Mouse (Mus musculus) urinary bladder, postnatal 25 days (tissue): Measurements from ENCODE around the gene Dhx37.
"Not testable (repeated sequence)": the region's sequence is repeated elsewhere in the genome, so short reads cannot be mapped to it uniquely, and the experiment has no call there.

Source experiments
- DNase-seq: peaks from one replicate; pipeline ENCODE4 v3.0.0; 2022; ENCODE audit warnings: low spot score

Gene Dhx37

DNA sequence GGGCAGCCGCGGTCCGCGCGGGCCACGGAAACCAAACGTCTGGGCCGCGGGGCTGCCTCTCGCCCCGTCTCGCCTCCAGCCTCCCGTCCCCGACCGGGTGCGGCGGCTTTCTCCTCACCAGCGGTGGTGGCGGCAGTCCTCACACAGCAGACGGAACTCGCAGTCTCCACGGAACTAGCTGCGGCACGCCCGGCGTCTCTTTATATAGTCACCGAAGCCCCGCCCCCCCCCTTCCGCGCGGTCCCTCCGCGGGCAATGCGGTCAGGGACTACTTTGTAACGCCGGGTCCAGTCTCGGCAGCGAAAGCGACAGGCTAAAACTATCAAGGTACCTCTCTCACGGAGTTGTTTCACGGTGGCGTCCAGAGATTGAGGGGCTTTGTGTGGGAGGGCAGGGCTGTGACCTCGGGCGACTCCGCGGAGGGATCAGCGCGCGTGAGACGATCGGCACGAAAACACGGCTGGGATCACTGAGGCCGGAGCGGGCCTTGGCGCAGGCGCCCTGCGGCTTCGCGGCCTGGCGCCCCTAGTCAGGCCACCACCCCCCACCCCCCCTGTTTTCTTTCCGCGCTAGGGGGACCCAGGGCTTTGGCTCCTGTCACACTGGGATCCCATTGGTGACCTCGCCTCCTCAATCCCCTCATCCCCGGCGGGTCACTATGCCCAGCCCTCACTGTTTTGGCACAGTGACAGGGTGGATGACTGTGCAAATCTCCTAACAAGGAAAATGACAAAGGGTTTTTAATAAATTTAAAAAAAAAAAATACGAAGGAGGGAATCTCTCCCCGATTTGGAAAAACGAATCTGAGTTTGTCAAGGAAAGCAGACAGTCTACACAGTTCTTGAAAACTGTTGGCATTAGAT is 44.1 kb downstream of the Dhx37 start, which contains the start of gene Ubc:
Gene Ubc (minus strand): TSS at position 624 of the 863 bp plus-strand sequence.
- peak; percentile 85 for DNase-seq

DNA sequence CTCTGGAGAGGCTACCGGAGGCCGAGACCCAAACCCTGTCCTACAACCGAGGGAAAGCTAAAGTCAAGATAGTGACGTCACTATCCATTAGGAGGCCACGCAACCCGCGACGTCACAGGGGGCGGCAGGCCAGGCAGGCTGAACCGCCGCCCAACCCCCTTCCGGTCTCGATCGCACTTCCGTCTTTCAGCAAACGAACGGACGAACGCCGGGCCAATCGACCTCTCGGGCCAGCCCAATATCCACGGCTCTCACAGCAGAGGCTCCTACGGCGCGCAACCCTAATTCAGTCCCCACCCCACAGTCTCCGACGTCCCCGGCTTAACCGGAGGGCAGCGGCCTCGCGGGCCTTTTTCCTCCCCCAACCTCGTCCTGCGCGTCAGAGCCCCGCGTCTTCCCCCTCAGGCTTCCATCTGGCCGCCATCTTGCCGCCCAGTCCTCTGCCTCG is 44.8 kb downstream of the Dhx37 start, which contains the start of gene Gm10382:
Gene Gm10382 (plus strand): TSS at position 192 of the 448 bp plus-strand sequence.
- peak; percentile 83 for DNase-seq

DNA sequence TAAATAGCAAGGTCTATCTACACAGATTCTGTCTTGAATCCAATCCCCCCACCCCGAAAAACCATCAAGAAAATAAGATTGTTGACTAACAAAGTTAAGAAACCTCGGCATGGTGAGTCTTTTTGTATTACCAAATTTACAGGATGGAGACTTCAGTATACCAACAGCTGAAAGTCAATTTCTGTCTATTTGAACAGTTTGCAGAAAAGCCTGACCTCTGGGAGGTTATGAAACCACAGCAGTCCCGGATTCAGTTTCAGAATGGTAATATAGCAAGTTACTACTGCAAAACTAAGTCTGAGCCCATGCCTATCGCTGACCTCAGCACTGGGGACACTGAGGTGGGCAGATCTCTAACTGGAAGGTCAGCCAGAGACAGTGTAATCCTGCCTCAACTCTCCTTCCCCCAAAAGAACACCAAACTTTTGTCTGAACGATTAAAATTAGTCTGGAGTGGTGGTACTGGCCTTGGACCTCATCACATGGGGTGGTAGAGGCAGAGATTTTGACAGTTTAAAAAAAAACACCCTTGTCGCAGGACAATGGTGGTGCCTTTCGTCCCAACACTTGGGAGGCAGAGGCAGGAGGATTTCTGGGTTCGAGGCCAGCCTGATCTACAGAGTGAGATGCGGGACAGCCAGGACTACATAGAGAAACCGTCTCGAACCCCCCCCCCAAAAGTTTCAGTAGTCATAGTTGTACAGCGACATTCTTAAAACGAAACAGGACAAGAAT is 45.4 kb downstream of the Dhx37 start:
- DNase-seq: no peak

DNA sequence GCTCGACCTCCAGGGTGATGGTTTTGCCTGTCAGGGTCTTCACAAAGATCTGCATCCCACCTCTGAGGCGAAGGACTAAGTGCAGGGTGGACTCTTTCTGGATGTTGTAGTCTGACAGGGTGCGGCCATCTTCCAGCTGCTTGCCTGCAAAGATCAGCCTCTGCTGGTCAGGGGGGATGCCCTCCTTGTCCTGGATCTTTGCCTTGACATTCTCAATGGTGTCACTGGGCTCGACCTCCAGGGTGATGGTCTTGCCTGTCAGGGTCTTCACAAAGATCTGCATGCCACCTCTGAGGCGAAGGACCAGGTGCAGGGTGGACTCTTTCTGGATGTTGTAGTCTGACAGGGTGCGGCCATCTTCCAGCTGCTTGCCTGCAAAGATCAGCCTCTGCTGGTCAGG is 46.6 kb downstream of the Dhx37 start:
- DNase-seq: not testable (repeated sequence)

DNA sequence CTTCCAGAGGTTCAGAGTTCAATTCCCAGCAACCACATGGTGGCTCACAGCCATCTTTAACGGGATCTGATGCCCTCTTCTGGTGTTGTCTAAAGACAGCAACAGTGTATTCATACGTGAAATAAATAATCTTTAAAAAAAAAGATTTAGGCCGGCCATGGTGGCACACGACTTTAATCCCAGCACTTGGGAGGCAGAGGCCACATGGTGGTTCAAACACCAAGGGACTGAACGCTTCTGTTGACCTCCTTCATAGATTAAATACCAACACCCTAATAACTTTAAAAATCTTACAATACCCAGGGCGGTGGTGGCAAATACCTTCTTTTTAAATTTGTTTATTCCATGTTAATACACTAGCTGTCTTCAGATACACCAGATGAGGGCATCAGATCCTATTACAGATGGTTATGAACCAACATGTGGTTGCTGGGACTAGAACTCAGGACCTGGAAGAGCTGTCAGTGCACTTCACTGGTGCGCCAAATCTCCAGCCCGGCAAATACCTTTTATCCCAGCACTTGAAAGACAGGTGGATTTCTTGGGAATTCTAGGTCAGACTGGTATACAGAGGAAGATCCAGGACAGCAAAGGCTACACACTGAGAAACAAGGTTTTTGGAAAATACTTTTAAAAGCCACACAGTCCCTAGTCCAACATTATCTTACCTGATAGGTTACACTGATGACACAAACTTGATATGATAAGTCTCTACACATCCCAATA is 48.5 kb downstream of the Dhx37 start:
- no peak for DNase-seq

DNA sequence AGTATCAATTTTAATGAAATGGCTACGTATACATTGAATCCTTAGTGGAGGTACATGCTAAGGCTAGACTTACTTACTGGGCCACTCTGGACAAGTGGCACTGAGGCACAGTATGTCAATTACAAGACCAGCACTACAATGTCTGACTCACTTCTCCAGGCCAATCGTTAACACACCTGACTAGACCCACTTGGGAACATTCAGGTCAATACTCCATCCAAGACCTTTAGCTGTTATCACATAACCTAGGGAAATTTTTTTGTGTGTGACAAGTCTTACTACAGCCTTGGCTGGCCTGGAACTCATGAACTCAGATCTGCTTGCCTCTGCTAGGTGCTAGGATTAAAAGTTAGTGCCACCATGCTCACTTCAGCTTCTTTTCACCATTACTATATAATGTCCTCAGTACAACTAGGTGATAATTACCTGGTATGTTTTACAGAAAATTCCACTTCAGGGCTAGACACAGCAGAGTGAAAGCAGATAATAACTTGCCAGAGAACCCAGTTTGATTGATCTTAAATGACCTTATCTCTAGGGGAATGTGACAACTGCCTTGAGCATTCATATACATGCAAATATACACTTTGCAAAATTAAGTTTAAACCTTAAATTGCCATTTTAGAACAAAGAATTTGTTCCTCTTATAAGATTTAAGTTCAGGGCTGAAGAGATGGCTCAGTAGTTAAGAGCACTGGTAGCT is 49.3 kb downstream of the Dhx37 start:
- no peak for DNase-seq

DNA sequence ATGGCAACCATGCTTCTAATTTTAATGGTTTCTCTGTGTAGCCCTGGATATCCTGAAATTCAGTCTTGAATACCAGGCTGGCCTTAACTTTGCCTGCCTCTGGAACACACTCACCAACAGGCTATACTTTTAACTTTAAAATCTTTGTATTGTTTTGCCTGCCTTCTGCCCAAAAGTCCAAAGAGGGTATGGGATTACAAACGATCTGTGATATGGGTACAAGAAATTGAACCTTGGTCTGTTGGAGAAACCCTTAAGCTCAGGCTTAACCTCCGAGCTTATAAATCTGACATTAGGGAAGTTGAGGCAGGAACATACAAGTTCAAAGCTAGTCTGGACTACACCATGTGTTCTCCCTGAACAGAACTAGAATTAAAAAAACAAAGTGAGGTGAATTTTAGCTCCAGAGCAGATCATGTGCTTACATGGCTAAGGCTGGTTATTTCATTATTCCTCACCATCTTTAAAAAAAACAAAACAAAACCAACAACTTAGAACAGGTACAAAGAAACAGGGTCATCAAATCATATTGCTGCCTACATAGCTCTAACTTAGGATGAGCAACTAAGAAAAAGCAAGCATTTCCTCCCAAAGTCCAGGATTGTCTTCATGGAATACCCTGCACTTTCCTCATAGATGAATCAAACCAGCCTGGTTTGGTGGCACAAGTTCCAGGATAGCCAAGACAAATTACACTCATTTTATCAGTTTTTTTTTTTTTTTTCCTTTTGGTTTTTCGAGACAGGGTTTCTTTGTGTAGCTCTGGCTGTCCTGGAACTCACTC is 50.1 kb downstream of the Dhx37 start:
- no peak for DNase-seq

DNA sequence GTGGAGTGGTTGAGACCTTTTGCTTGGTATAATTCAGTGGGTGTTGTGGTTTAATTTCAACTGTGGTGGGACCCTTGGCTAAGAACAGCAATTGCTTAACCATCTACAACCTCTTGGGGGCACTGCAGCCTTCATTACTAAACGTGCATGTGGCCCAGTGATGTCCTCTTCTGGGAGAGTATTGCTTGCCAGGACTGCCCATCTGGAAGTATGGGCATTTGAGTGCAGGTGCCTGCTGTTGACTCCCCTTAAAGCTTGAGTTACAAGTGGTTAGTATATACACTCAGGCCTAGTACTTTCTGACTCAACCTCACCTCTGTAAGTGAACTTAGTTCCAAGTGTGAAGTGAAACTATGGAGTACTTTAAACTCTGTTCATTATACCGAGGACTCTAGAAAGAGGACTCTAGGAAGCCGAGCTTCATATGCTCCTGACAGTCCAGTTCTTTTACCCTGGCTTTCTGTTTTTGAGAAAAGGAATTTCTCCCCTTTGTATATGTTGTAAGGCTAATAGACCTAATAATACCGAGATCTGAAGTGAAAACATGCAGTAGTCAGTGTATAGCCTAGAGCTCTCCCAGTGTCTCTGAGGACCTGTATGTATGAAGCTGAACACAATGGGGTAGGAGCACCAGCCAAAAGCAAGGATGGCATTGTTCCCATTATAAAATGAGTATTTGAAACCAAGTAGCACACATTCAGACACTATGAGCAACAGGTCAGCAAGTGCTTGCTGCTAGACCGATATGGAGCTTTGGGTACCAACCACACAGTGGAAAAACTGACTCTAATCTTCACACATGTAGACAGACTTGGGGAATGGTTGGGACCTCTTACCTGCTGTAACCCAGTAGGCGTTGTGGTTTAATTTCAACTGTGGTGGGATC is 51.0 kb downstream of the Dhx37 start:
- peak; percentile 40 for DNase-seq

DNA sequence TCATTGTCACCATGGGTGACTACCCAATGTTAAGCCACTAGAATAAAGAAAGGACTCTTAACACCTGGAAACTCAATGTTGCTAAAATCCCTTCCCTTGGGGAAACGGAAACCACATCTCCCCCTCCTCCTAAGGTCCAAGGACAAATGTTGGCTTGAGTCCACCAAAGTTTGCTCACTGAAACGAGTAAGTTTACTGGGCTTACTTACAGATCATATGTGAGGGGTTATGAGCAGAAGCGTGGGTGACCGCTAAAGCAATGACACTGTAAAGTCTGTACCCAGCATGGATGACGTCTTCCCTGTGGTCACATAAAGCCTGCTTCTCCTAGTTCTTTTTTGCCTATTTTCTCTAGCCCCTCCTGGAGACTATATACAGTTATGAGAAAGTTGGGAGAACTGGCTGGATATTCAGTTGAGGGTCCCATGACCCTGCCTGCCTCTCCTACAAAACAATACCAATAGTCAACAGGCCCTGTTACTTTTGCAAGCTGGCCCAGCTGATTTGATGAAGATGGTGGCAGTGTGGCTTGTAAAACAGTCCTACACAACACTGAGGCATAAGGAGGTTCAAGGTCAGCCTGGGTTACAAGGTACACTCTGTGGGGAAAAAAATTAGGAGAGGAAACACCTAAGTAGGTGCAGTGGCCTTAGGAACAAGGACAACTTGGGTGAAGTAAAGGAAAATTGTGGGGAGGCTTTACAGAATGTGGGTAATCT is 51.8 kb downstream of the Dhx37 start:
- no peak for DNase-seq

DNA sequence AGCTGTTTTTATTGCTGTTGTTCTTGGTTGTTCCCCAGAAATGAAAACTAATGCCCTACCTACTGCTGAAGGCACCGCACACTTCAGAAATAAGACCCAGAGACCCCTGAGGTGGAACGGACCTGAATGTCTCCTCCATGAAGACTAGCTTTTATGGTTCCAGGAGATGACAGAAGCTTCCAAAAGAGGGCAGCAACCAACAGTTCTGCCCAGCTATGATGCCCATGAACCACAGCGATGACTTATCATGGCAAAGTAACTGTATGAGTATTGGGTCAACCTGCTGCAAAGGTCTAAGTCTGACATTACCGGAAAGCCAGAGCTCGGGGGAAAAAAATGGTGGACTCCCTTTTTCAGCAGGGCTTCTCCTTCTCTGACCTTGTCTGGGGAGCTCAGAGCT is 55.0 kb downstream of the Dhx37 start:
- DNase-seq: no peak

DNA sequence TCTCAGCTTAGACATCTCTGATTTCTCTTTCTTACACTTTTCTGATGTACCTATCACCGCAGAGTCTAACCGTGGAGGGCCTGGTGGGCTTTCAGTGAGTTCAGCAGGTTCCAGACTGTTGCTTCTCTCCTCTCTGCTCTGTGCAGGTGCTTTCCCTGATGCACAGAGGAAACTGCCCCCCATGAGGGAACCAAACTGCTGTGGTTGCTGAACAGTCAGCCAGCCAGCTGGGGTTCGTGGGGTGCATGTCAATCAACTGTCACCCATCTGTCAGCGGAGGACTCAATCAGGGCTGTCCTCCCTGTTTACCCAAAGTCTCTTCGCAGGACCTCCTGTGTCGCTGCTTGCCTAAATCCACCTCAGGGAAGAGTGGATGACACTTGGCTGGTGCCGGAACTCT is 56.7 kb downstream of the Dhx37 start:
- DNase-seq: no peak

DNA sequence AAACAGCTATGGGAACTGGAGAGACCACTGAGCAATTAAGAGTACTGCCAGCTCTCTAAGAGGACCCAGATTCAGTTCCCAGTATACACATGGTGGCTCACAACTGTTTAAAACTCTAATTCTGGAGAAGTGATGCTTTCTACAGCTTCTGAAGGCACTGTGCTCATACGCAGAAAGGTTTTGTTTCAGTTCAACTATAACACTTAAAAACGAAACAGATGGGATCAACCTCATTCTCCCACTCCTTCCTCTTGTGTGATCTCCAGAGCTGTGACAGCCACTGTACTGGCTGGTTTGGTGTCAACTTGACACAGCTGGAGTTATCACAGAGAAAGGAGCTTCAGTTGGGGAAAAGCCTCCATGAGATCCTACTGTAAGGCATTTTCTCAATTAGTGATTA is 58.0 kb downstream of the Dhx37 start:
- DNase-seq: no peak

DNA sequence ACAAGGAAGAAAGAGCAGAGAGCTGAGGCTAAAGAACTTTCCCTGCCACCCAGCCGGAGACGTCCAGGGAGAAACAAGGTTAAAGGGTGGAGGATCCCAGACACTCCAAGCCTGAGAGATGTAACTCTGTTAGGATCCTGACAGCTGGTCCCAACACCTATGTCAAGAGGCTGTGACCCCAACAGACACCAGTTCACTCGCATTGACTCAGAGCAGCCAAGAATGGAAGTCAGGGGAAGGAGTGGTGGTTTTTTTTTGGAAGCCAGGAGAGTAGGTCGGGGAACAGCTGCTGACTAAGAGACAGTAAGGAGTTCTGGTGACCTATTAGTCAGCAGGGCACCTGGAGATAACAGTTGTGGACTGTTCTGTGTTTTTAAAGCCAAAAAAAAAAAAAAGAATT is 61.9 kb downstream of the Dhx37 start:
- DNase-seq: no peak

DNA sequence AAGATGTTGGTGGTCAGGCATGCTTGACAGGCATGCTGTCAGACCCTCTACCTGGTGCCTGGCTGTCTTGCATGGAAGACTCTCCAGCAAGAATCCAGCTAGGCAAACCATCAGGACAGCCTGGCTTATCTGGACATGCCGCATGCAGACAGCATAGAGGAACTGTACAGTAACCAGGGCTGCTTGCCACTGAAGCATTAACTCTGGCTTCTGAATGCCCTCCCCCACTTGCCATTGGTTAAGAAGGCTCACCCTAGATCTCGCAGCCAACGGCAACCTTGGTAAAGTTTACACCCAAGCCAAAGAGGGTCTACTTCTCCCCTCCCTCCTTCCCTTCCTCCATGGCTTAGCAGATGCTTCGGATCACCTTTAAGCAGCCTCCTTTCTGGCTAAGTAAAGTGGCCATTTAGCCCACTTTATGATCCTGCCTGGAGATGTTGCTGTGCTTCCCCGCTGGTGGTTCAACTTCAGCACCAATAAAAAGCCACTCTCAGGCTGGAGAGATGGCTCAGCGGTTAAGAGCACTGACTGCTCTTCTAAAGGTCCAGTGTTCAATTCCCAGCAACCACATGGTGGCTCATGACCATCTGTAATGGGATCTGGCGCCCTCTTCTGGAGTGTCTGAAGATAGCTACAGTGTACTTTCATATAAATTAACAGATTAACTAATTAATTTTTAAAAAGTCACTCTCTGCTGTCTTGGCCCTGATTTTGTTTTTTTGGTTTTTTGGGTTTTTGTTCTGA is 62.8 kb downstream of the Dhx37 start:
- no peak for DNase-seq

DNA sequence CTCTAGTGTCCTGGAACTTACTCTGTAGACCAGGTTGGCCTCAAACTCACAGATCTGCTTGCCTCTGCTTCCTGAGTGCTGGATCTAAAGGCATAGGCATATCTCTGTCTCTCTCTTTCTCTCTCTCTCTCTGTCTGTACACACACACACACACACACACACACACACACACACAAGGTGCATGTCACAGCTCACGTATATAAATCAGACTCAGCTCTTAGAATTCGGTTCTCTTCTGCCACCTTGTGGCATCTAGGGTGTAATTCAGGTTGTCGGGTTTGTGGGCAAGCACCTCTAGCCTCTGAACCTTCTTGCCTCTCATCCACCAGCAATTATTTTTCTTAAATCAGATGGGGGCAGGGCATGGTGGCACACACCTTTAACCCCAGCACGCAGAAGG is 65.4 kb downstream of the Dhx37 start:
- peak; percentile 43 for DNase-seq

DNA sequence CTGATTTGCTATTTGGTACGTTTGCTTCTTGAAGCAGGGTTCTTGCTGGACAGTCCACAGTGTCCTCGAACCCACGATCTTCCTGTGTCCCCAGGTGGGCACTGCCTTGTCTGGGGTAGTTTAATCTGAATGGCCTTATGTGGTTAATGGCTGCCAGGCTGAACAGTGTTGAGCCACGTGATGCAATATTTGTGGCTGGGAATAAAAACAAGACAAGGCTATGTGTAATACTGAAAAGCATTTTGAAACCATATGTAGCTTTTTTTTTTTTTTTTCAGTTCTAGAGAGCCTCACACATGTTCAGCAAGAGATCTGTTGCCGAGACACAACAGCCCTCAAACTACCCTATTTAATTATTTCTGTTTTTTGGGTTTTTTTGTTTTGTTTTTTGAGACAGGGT is 65.8 kb downstream of the Dhx37 start:
- DNase-seq: no peak

DNA sequence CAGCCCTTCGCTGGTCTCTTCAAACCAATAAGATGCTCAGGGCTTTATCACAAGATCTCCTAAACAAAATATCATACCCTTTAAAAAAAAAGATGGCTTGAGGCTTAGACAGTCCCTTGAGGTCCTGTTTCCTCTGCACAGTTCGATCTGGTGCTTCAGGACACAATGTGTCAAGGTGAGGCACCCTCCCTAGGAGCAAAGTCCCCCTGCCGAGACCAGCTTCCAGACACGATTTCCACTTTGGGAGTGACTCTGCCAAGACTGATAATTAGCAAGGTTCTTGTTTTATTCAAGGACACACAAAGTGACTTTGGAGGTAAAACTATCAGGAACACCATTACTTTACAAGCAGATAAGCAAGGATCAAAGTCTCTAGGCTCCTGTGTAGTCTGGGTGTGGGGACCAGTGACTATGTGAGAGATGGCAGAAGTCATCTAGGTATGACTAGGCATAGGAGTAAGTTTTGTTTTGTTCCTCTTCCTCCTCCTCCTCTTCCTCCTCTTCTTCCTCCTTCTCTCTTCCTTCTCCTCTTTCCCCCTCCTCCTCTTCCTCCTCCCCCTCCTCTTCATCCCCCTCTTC is 69.0 kb downstream of the Dhx37 start:
- no peak for DNase-seq

DNA sequence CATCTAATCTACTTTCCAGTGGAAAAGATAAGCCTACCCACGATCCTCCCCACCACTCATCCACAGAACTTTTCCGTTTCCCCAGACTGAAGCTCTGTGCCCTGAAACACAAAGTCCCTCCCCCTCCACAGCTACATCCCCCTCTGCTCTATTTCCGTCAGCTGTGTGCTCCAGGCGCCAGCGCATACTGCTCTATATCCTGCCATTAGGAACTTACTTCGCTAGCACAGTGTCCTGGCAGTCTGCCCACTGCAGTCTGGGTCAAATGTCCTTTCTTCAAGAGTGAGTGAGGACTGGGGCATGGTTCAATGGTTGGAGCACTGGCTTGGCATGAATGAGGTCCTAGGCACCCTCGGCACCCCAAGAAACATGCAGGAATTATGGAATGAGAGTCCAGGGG is 70.0 kb downstream of the Dhx37 start:
- no peak for DNase-seq
